Mouse (Mus musculus) lung, embryonic 14.5 days (tissue): ENCODE results near the gene Eif4ebp2. TPM values are rescaled to one million over a fixed set of nuclear protein-coding genes. Genes with fewer than 3 reads are reported as not detected.

Source experiments
- ATAC-seq: fragments of 200-750 bp; cut with Nextera tagmentation; 2 replicates; pipeline ENCODE4 v1.8.0; 2017; ENCODE audit warnings: mild to moderate bottlenecking, moderate TSS enrichment, moderate library complexity; ENCODE audit not compliant: insufficient read depth
- DNase-seq: peaks from one replicate; pipeline ENCODE4 v3.0.0-alpha.2; 2015
- H3K27ac ChIP-seq: fragments of 300-500 bp; sonication (generic); 2 replicates; pipeline ENCODE4 v1.5.1; 2014; ENCODE audit warnings: low read depth, mild to moderate bottlenecking, moderate library complexity
- H3K27me3 ChIP-seq: fragments of 300-500 bp; sonication (generic); 2 replicates; pipeline ENCODE4 v1.6.1; 2014; ENCODE audit warnings: low read length, control low read depth; ENCODE audit not compliant: insufficient read depth
- H3K36me3 ChIP-seq: fragments of 300-500 bp; sonication (generic); 2 replicates; pipeline ENCODE4 v1.6.1; 2014; ENCODE audit warnings: control low read depth; ENCODE audit not compliant: insufficient read depth
- H3K4me1 ChIP-seq: fragments of 300-500 bp; sonication (generic); 2 replicates; pipeline ENCODE4 v1.6.1; 2014; ENCODE audit warnings: antibody characterized with exemption, control low read depth; ENCODE audit not compliant: insufficient read depth
- H3K4me2 ChIP-seq: fragments of 300-500 bp; sonication (generic); 2 replicates; pipeline ENCODE4 v1.6.1; 2014; ENCODE audit warnings: mild to moderate bottlenecking
- H3K4me3 ChIP-seq: fragments of 300-500 bp; sonication (generic); 2 replicates; pipeline ENCODE4 v1.5.1; 2014; ENCODE audit warnings: low read depth, low read length
- H3K9ac ChIP-seq: fragments of 300-500 bp; sonication (generic); 2 replicates; pipeline ENCODE4 v1.6.1; 2014
- H3K9me3 ChIP-seq: fragments of 300-500 bp; sonication (generic); 2 replicates; pipeline ENCODE4 v1.6.1; 2016; ENCODE audit warnings: low read depth, low read length, control low read depth
- CTCF ChIP-seq: IDR thresholded peaks from 2 replicates; pipeline ENCODE4 v1.5.1; 2016; ENCODE audit warnings: antibody characterized with exemption, low read depth
- WGBS: fragments of 180-500 bp; shearing (Covaris S2); extraction: QIAGEN DNeasy Blood & Tissue Kit; methylation state at CpG from one replicate; pipeline ENCODE4 v1.1.7; 2014; 5-methylcytosine and 5-hydroxymethylcytosine counted together
- polyA plus RNA-seq: library from polyadenylated mRNA; unstranded; fragments of >200 nt; fragmentation: Nextera tagmentation; extraction: Ambion mirVana; gene quantifications from 2 replicates; pipeline ENCODE4 v1.2.1, GENCODE M21; 2014

Eif4ebp2 gene
- polyA plus RNA-seq, 1 experiment from 2014 or later = 57.4 TPM

GRCm38 (mm10) chr10:61378698-61379097 is 73.8 kb downstream of the Eif4ebp2 start:
- Histone ChIP-seq H3K9ac (no peak overlapping the region), H3K4me2 (no peak overlapping the region), H3K27me3 (no peaks in the 10 kb centered on the region), H3K9me3 (no peaks in the 10 kb centered on the region), H3K4me1 (peaks cover 33% of the 10 kb centered on the region), H3K4me3 (no peak overlapping the region), H3K27ac (no peak overlapping the region), H3K36me3 (peaks cover 4% of the 10 kb centered on the region; the same call in 1 of the 2 replicates)
- no peak for TF ChIP-seq CTCF
- no peak for ATAC-seq
- no peak for DNase-seq
- 82% methylated on average over 5 of the region's 5 CpGs for WGBS

Other genes starting within 250 kb of the Eif4ebp2 start
- gene Adamts14, start 179.2 kb downstream of the Eif4ebp2 start, polyA plus RNA-seq = 1.5 and 1.8 TPM in 2 replicates
- gene Prf1, start 154.8 kb downstream of the Eif4ebp2 start, polyA plus RNA-seq = not detected in 2 replicates
- gene Pald1, start 69.1 kb downstream of the Eif4ebp2 start, polyA plus RNA-seq = 44.1 and 47.5 TPM in 2 replicates
- 0.08 TPM in 2 replicates for gene Nodal, start 34.7 kb downstream of the Eif4ebp2 start, polyA plus RNA-seq
- 8.5 and 9.8 TPM in 2 replicates for gene Lrrc20, start 23.1 kb upstream of the Eif4ebp2 start, polyA plus RNA-seq
- 0.05 and 0.09 TPM in 2 replicates for gene Npffr1, start 142.8 kb upstream of the Eif4ebp2 start, polyA plus RNA-seq
- 213 TPM in 2 replicates for gene Ppa1, start 195.9 kb upstream of the Eif4ebp2 start, polyA plus RNA-seq
- 265 and 272 TPM in 2 replicates for gene Sar1a, start 227.6 kb upstream of the Eif4ebp2 start, polyA plus RNA-seq
- gene Tysnd1, start 242.9 kb upstream of the Eif4ebp2 start, polyA plus RNA-seq = 37.2 and 41.4 TPM in 2 replicates